Mouse (Mus musculus): ENCODE data around the gene Fuom.
A peak's percentile ranks its signal among the peaks of the same experiment; 100 is the strongest.

Fuom gene

DNA sequence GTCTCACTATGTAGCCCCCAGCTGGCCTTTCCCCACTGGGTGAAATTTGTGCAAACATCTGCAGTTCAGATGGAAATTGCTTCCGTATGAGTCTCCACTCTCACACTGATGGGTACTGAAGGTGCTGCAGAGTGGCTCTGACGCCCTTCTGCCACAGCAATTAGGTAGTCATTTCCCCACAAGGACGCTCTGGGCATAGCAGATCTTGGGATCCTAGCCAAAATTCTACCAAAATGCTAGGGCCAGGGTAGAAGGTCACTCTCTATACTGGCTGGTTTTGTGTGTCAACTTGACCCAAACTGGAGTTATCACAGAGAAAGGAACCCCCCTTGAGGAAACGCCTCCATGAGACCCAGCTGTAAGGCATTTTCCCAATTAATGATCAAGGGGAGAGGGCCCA lies 1.8 kb upstream of the Fuom start:
- no peak for ATAC-seq (ENCODE audit: low TSS enrichment)

DNA sequence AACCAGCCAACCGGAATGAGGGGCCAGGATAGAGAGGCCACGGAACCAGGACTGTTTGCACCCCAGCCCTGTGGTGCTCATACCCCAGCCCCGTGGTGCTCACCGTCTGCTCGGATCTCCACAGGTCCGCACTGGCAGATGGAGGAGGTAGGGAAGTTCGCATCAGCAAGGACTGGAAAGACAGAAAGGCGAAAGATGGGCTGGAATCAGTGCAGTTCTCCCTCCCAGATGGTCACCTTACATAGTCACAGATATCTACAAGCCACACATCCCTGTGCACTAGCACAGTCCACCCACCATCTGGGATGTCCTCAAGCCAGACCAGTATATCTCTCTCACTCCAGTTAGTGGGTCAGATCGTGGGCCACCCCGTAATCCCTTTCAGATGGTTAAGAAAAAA lies 743 bp downstream of the Fuom start:
- ATAC-seq (ENCODE audit: low TSS enrichment) = peak; percentile 45; the same call in 1 of the 2 replicates

DNA sequence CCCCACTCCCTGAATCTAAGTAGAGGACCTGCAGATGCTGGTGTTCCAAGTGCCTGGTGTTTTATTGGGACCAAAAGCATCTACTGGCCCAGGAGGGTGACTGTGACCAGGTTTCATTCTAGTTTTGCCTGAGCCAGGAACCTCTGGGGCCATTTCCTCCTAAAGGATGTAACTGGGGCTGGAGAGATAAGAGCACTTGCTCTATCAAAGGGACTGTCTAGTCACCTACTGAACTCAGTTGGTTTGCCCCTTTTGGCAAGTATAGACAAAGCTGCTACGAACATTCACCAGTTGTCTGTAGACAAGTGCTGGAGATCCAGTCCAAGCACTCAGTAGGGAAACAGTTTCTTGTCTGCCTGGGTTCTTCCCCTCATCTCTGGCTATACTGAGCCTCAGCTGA lies 3.8 kb downstream of the Fuom start:
- ATAC-seq (ENCODE audit: low TSS enrichment) = no peak

DNA sequence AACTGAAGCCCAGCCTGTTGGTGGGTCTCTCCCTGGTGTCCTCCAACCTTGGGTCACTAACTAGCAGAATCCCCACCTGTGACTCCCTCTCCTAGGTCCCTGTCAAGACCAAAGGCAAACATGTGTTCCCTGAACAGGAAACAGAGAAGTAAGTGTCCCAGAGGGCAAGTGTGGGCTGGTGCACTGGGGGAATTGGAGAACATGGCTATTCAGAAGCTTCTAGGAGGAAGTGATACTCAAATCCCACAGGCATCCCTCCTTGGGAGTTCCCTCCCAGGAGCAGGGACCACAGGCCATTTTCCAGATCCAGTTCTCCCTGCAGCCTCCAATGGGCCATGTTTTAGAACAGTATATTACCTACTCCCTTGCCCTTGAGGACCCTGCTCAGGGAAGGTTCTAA lies 6.2 kb downstream of the Fuom start:
- no peak for ATAC-seq (ENCODE audit: low TSS enrichment)

DNA sequence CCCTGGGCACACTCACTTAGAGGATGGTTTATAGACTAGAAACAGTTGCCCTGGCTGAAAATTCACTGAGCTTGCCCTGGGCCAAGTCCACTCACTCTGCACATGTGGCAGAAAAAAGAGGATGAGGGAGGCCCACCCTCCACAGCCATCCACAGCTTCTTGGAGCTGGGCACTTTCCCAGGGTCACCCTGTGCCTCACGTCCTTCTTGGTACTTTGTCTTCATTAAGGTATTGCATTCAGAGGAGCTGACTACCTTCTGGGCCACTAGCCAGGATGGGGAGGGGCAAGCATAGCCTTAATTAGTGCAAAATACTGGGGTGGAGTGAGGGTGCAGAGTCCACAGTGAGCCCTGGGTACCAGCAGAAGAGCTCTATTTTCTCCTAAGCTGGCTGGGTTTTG lies 6.7 kb downstream of the Fuom start:
- no peak for ATAC-seq (ENCODE audit: low TSS enrichment)

DNA sequence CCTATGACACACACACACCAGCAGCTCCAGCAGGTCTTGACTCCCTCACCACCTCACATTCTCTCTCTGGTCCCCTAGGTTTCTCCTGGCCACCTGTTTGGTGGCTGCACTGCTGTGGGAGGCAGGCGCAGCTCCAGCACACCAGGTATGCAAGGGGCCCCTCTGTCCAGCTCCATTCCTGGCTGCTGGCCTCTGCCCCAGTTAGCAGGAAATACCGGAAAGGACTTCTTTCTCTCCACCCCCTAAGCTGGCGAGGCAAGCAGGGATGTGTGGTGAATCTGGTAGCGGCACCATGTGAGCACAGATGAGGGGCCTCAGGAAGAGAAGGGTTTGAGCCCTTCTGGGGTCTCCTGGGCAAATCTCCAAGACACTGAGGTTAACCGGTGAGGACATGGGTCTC lies 7.3 kb downstream of the Fuom start:
- ATAC-seq (ENCODE audit: low TSS enrichment) = no peak

DNA sequence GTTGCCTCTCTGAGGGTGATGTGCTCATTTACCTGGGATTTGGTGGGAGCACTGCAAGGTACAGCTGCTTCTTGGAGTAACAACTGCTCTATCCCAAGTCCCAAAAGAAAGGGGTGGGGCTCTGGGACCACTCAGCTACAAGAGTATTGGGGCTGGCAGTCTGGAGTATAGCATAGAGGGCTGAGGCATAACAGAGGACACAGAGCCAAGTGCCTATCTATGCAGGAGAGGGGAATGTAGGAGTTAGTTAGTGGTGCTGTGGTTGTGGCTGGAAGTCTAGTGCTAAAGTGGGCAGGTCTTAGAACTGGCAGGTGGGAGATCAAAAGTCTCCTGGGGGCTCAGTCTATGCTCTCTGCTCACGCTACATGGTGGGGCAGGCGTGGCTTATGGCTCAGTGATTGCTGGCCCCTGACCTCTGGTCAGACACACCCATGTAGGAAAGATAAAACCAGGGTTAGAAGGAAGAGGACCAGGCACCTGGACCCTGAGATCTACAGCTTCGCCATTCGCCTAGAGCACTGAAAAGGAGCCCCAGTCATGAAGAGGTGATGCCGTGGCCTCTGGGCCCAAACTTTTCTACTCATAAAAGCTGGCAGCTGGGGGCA lies 9.2 kb downstream of the Fuom start, which contains the start of gene Prap1:
Gene Prap1 (plus strand): TSS at position 472 of the 605 bp plus-strand sequence.
- no peak for ATAC-seq (ENCODE audit: low TSS enrichment)

DNA sequence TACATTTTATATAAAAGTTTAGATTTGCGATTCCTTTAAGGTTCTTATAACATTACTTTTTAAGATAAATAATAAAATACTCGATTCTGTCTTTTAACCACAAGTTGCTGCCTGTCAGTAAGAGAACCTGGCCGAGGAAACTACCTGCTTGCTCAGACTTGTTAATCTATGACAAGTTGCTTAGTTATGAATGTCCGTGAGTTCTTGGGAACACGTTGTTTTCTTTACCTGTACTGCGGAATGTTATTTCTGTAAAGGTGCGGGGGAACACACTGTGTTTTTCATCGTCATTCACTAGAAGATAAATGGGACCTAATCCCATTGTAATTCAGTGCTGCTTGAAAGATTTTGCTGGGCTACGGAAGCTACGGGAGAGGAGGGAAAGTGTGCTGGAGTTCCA lies 11.6 kb downstream of the Fuom start:
- no peak for ATAC-seq (ENCODE audit: low TSS enrichment)

DNA sequence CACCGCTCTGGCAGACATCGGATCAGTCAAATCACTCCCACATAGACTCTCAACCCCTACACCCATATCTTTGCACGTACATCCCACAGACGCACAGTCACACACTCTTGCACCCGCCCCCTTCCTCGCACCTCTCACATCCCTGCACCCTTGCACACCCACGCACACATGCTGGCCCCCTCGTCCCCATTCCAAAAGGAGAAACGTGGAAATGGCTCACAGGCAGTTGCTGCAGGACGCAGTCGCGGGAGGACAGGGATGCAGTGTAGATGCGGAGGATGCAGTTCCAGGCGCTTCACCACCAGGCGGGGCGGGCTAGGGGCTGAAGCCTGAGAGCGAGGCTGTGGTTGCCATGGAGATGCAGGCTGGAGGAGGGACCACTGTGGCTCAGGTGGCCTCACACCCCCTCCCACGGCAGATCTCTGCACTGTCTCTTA lies 20.0 kb downstream of the Fuom start, which contains the start of gene Caly:
Gene Caly (minus strand): TSS at position 307 of the 437 bp plus-strand sequence.
- peak; percentile 81 for ATAC-seq (ENCODE audit: low TSS enrichment)

DNA sequence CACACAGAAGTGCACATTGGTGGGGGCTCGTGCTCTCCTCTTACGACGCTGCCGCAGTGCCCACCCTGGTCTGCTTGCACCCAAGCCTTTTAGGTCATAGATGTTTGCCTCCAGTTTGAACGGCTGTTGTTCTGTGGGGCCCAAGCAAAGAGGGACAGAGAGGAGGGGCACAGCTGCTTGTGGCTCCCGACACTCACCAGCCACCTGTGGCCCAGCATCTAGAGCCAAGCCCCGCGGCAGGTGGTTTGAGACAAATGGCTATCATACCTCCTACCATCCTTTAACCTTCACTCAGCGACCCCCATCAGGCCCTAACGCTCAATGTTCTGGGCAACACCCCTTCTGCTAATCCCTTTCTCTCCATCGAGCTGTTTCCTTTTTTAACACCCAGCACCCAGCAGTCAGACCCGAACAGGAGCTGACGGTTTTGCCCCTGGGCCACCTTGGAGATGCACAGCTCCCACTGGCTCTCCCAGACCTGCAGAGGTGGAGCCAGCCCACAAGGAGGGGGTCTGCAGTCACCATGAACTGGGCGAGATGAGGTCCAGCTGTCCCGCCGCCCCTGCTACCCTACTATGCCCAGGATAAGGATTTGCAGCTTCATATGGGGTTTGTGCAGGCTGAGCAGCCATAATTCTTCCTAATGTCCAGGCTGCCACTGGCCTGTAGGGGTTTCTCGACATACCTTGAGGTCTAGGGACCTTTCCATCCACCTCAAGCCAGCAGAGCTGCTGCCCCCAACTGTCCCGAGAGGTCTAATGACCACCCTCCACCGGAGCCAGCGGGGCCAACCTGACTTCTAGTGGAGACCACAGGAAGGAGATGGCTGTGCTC lies 20.6 kb downstream of the Fuom start:
- ATAC-seq (ENCODE audit: low TSS enrichment) = peak; percentile 33

DNA sequence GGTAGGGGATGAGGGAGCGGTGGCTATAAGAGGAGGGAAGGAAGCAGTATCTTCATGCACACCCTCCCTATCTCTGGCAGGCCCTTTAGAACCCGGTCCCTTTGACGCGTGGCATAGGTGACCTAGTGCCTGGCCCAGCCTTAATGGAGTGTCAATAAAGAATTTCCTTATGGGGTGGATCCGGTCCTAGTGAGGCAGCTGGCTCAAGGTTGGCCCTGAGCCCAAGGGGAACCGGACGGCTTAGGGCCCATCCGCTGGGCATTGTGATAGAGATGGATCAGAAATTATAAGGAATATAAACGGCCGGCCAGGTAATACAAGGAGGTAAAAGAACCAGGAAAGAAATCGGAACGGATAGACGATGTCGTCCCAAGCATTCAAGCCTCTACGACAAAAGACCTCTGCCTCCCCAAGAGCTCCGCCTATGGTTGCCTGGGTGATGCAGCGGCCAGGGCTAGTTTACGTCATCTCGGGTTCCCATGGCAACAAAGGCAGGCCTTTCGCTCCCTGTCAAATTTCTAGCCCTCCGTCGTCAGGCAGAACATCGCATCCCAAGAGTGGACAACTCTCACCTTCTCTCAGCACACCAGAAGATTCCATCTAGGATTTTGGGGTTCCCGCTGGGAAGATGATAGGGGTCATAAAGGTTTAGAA lies 21.6 kb downstream of the Fuom start:
- ATAC-seq (ENCODE audit: low TSS enrichment) = peak; percentile 78

DNA sequence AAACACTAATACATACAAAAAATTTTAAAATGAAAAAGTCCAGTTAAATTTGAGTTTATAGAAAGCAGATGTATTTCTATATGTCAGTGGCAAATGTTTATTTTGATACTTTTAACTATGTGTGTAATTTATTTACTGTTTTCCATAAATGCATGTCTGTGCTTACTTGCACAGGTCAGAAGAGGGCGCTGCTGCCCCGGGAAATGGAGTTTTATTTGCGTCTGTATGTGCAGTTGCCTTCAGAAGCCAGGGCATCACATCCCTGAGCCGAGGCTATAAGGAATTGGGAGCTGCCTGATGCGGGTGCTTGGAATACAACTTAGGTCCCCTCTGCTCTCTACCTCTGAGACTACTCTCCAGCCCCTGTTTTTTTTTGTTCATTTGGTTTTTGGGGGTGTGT lies 23.5 kb downstream of the Fuom start:
- no peak for ATAC-seq (ENCODE audit: low TSS enrichment)

DNA sequence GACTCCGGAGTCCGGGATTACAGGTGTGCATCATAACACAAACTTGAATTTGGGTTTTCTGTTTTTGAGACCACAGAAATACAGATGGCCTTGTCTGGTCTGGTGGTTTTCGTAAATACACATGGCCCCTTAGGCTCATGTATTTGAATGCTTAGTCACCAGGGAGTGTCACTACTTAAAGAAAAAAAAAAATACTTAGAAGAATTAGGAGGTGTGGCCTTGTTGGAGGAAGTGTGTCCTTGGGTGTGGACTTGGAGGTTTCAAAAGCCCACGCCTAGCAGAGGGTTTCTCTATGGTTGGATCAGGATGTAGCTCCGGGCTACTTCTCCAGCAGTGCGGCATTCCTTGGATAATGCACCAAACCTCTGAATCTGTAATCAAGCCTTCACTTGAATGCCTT lies 24.5 kb downstream of the Fuom start:
- no peak for ATAC-seq (ENCODE audit: low TSS enrichment)

DNA sequence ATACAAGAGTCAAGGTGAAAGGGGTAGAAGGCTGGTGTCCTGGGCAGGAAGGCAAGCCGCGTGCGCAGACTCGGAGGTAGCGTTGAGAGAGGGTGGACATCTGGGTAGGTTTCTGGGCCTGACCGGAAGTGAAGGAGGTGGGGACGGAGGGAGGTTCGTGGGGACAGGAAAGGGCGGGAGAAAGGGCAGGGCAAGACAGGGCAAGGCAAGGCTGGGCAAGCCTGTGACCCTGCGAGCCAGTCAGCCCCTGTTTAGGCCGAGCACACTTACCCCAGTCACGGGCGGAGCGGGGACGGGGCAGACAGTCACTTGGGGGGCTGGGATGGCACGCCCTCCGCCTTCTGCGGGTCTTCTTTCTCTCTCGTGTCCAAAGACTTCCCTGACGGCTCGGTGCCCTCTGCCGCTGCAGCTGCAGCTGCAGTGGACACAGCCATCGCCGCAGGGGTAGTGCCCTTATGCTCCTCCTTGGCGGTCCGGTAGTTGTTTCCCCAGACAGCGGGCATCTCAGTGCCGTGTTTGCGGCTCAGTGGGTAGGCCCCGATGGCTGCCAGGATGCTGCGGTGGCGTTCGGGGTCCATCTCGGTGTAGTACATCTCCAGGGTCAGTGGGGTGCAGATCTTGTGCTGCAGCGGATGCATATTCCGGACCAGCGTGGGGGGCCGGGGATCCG lies 32.1 kb downstream of the Fuom start:
- ATAC-seq (ENCODE audit: low TSS enrichment) = no peak

DNA sequence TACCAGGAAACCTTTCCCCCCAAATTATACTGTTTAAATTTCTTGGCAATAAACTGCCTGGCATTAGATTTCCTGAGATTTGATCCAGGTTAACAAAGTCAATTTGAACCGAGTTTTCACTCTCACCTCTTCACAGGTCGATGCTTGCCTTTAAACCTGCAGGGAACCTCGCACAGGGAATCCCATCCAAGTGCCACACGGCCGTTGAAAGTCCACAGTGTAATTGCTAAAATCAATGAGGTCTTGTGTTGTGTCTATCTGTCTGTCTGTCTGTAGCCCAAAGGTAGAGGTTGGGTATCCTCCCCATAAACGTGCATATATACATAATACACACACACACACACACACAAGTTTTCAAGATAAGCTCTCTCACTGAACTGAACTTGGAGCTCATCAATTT lies 34.8 kb downstream of the Fuom start:
- no peak for ATAC-seq (ENCODE audit: low TSS enrichment)

DNA sequence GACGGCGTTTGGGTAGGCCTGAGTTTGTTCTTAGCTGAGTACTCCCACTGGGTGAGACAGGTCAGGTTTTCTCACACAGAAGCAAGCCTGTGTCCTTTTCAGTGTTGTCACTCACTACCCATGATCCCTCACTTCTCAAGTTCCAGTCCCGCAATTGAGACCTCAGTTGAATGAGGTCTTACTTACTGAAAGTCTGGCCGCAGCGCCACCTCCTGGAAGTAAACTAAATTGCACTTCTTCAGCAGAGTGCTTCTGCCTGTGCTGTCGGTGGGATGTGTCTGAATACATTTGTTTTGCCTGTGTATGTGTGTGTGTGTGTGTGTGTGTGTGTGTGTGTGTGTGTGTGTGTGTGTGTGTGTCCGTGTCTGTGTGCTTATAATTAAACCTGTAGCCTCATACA lies 39.1 kb downstream of the Fuom start:
- ATAC-seq (ENCODE audit: low TSS enrichment) = peak; percentile 76; the same call in 1 of the 2 replicates

DNA sequence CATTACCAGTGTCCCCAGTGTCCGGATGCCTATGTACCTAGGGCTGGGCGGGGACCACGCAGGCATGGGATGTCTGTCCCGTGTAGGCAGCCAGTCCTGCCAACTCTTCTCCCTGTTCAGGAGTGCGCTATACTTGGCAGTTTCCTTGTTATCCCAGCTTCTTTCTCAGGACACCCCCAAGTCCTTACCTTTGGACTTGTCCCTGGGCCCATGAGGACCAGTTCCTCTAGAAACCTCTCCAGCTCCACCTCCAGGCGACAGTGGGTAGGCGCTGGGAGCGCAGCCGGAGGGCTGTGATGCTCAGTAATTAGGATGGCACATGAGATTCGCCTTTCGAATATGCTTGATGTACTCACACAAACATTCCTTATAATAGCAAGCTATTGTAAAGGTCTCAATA lies 39.9 kb downstream of the Fuom start:
- no peak for ATAC-seq (ENCODE audit: low TSS enrichment)

DNA sequence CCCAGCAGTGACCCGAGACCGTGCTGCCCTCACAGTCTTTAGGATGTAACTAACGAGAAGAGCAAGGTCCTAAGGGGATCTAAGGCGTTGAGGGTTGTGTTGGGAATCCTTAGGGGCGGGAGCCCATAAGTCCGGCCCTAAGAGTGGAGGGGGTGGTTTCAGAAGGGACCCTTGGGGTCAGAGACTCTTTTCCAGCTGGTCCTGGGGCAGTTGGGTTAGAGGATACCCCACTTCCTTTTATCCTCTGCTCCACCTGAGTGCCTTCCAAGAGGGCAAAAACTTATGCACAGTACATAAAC lies 40.5 kb downstream of the Fuom start:
- ATAC-seq (ENCODE audit: low TSS enrichment) = no peak

DNA sequence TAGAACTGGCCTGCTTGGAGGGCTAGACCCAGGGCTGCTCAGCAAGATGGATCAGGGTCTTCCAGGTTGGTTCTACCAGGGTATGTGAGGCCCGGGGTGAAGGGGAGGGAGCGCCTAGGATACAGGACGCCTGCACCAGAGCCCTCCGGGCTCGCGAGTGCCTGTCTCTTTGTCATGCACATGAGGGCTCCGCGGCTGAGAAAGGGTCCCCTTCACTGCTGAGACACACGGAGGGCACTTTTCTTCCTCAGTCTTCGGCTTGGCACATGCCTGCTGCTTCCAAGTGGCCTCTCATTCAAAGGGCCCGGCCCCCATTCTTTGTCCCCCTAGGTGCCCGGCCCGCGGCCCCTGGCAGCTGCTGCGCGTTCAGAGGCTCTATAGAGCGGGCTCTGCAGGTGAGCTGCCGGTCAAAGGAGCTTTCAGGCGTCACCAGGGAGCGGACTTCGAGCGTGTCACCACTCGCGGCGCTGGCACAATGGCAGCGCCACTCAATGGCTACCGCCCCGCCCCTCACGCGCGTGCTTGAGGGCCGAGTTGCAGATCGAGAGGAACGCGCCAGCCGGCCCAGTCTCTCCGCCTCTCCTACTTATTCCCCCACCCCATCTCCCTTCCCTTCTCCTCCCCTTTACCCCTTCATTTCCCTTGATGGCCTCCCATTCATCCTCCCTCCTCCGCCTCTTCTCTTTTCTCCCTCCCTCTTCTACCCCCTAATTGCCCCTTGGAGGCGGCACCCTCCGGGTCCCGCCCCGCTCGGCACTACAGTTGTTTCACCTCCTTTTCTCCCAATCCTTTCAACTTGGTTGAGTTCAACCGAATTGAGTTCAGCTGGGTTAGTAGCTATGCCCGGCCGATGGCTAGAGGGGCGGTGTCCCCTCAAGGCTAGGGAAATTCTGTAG lies 41.1 kb downstream of the Fuom start:
- ATAC-seq (ENCODE audit: low TSS enrichment) = no peak

DNA sequence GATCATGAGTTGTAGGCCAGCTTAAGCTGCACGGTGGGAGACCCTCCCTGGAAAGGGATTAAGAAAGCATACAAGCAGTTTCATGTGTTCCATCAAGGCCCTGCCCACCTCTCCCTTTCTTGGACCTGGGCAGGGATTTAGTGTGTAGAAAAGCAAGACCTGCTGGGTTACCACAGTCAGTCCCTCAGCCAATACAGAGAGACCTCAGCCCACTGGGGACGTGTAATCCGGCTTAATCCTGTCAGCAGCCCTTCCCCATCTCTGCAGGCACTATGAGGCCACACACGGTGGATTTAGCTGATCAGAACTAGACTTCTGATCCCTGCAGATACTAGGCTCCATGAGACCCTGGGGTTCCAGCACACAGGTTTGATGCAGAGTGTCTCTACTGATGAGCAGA lies 42.6 kb downstream of the Fuom start:
- no peak for ATAC-seq (ENCODE audit: low TSS enrichment)

DNA sequence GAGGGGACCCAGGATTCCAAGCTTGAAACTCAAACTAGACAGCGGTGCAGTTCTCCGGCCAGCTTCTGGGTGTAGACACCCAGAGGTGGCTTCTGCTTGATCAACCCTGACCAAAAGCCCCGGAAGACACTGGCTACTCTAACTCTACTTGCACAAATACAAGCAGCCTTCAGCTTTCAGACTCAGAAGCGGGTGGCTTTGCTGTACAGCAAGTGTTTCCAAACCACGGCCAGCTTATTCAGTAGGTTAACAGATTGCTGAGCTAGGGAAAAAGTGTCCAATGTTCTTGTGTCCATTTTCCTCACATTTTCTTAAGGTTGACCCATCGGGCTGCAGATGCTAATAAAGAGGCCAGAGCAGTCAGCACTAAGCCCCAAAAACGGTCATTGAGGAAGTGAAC lies 43.7 kb downstream of the Fuom start:
- ATAC-seq (ENCODE audit: low TSS enrichment) = no peak
